Mouse (Mus musculus) activated CD4-positive, CD25-positive, alpha-beta regulatory T cell, adult 9 weeks (primary cell): Measurements from ENCODE around the gene Cts7. TPM values are rescaled to one million over a fixed set of nuclear protein-coding genes. Genes with fewer than 3 reads are reported as not detected.

ENCODE experiments used
- polyA plus RNA-seq: library from polyadenylated mRNA; unstranded; fragments of 100-300 nt; shearing (Covaris generic); gene quantifications from one replicate; pipeline ENCODE4 v1.2.1, GENCODE M21; 2017

The Cts7 gene
- polyA plus RNA-seq, result not detected

DNA sequence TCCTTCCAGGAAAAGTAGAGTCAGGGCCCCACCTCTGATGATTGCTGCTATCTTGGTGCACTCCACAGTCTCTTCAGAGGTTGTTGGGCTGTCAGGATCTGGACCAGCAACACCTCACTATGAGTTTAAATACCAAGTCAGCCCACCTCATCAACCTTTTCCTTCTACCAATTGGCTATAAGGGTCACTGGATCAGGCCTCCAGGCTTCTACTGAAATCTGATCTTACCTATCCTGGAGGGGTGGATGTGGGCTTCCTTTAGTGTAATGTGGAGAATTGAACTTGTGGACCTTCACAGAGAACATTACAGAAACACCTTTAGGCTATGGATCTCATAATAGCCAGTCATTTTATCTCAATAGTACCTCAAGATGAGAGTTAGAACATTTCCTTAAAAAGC, at the start of gene Cts7:
TSS of gene Cts7 (minus strand) at position 101 of the 400 bp plus-strand sequence.

Other genes starting within 250 kb of the Cts7 start
- gene Ctsr, start 193.9 kb downstream of the Cts7 start, polyA plus RNA-seq, result not detected
- not detected for gene Cts6, start 154.8 kb downstream of the Cts7 start, polyA plus RNA-seq
- gene Cts8, start 102.8 kb downstream of the Cts7 start, polyA plus RNA-seq, result not detected
- gene Gm49398, start 69.4 kb downstream of the Cts7 start, polyA plus RNA-seq, result not detected
- gene Ctsm, start 183.6 kb upstream of the Cts7 start, polyA plus RNA-seq, result not detected
- gene Gm49352, start 210.0 kb upstream of the Cts7 start, polyA plus RNA-seq, result not detected
- gene Cts3, start 211.9 kb upstream of the Cts7 start, polyA plus RNA-seq, result not detected